Mouse (Mus musculus) hindlimb bud, embryonic 11.5 days (tissue): Measurements from ENCODE around the gene Lss.

Source experiments
- DNase-seq: peaks from one replicate; pipeline ENCODE4 v3.0.0-alpha.2; 2012; ENCODE audit warnings: low read depth, low spot score; ENCODE audit errors: extremely low spot score

Lss gene

GRCm38 (mm10) chr10:76531375-76531774 is at the start of gene Lss:
Lss (plus strand) TSS chr10:76531588.
- peak; percentile 76 for DNase-seq

- DNase-seq, result no peak
Observed at GRCm38 (mm10) chr10:76486302-76486701, 45.1 kb upstream of the Lss start.

GRCm38 (mm10) chr10:76488265-76488664 is 43.1 kb upstream of the Lss start:
- no peak for DNase-seq

GRCm38 (mm10) chr10:76489205-76489604 is 42.2 kb upstream of the Lss start:
- no peak for DNase-seq

- no peak for DNase-seq
Observed at GRCm38 (mm10) chr10:76493527-76493926, 37.9 kb upstream of the Lss start.

- DNase-seq, result no peak
Observed at GRCm38 (mm10) chr10:76495501-76495900, 35.9 kb upstream of the Lss start.

GRCm38 (mm10) chr10:76496366-76496765 is 35.0 kb upstream of the Lss start:
- no peak for DNase-seq

- DNase-seq, result no peak
Observed at GRCm38 (mm10) chr10:76497522-76497921, 33.9 kb upstream of the Lss start.

- DNase-seq, result no peak
Observed at GRCm38 (mm10) chr10:76504271-76504943, 27.0 kb upstream of the Lss start.

- DNase-seq, result no peak
Observed at GRCm38 (mm10) chr10:76505865-76506264, 25.5 kb upstream of the Lss start.

GRCm38 (mm10) chr10:76512965-76513583 is 18.3 kb upstream of the Lss start:
- DNase-seq, result peak; percentile 41

- peak; percentile 12 for DNase-seq
Observed at GRCm38 (mm10) chr10:76530922-76531321, 466 bp upstream of the Lss start.

- DNase-seq, result no peak
Observed at GRCm38 (mm10) chr10:76531828-76532227, 440 bp downstream of the Lss start.

GRCm38 (mm10) chr10:76535526-76535925 is 4.1 kb downstream of the Lss start:
- DNase-seq, result no peak

GRCm38 (mm10) chr10:76537619-76538018 is 6.2 kb downstream of the Lss start:
- DNase-seq, result no peak

- no peak for DNase-seq
Observed at GRCm38 (mm10) chr10:76541336-76542085, 10.1 kb downstream of the Lss start.

GRCm38 (mm10) chr10:76542636-76543375 is 11.4 kb downstream of the Lss start:
- DNase-seq, result no peak

GRCm38 (mm10) chr10:76546566-76546965 is 15.2 kb downstream of the Lss start:
- no peak for DNase-seq

GRCm38 (mm10) chr10:76548218-76548617 is 16.8 kb downstream of the Lss start:
- no peak for DNase-seq

GRCm38 (mm10) chr10:76550458-76550857 is 19.1 kb downstream of the Lss start:
- no peak for DNase-seq

- no peak for DNase-seq
Observed at GRCm38 (mm10) chr10:76551556-76551955, 20.2 kb downstream of the Lss start.
